Comparison of ENCODE assay signal across 8 mouse cellular contexts in the genomic region with DNA sequence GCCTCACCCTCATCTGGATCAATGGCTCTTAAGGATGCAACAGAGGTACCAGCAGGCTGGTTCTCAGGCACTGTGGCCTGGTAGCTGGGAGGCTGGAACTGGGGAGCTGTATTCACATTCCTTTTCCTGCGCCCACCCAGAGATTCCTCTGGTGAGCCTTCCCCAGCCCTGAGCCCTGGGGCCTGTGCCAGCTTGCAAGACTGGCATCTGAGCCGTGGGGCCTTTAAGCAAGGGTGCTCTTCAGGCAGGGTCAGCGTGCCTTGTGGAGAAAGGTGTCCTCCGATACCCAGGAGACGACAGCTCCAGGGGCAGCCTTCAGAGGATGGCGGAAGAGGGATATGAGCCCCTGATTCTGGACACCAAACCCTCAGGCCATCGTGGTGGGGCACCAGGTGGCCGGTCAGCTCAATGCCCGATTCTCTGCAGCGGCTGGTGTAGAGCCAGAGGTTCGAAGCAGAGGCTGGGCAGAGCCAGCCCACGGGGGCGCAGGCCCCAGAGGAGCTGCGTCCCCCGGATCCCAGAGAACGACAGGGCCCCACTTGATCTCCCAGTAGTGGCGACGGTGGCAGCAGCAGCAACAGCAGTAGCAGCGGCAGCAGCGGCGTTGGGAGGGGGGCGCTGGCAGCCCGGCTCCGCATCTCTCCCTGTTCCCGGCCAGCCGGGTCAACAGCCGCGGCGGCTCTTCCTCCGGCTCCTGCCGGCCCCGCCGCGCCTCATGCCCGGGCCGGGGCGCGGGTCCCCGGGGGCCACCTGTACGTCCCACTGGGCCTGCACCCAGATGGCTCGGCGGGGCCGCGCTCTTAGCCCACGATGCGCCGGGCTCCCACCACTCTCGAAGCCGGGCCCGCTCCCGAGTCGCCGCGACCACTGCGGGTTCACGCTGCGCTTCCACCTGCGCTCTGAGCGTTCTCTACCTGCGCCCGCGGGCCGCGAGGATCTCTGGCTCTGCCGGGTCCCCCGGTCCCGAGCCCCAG. TPM values are rescaled to one million over a fixed set of nuclear protein-coding genes. Genes with fewer than 3 reads are reported as not detected.
DNase-seq lines count a peak whose midpoint lies in the region; ATAC-seq and TF ChIP-seq lines count a peak whose summit lies in the region.

Gene Celsr2 (minus strand): TSS at position 696 of the 974 bp plus-strand sequence.

- 11% methylated on average over 67 of the region's 67 CpGs for WGBS in thymus, adult 2 months

- H3K9me3 ChIP-seq in megakaryocyte, embryonic 14.5 days = peaks cover 36% of the 10 kb centered on the region

- H3K4me1 ChIP-seq in thymus, adult 2 months (replicated peaks; ENCODE audit: control insufficient read depth, insufficient read depth, low read length) = peaks cover 6% of the 10 kb centered on the region
- H3K4me1 ChIP-seq in megakaryocyte, embryonic 14.5 days = peaks cover 44% of the 10 kb centered on the region

- DNase-seq in cerebellum, adult 11 months = peak; percentile 40
- DNase-seq in cerebellum, adult 8-10 months = no peak
- peak; percentile 44 for DNase-seq in thymus, adult 2 months
- no peak for DNase-seq in thymus, adult 18-20 months
- DNase-seq in layer of hippocampus, postnatal 14 days (ENCODE audit: low spot score in 2 of 2) = no peak
- peak; percentile 22 to 48 for DNase-seq in thymus, postnatal 10 days (ENCODE audit: low spot score in 2 of 2)

- no peak within 1 kb of the TSS for H3K27ac ChIP-seq in thymus, adult 2 months (ENCODE audit: control insufficient read depth, insufficient read depth, low read length)

- no peak for TF ChIP-seq POLR2A in thymus, adult 2 months (IDR thresholded peaks at IDR 0.05; ENCODE audit: control insufficient read depth, extremely low read depth, insufficient read depth, low read length, poor library complexity)

- ATAC-seq in granulocyte monocyte progenitor cell, adult 5-6 weeks (replicated peaks; ENCODE audit: poor library complexity, severe bottlenecking) = 0 out of 2 replicates have a peak, but pooled peaks have one; percentile 28

- H3K36me3 ChIP-seq in thymus, adult 2 months (ENCODE audit: control insufficient read depth, insufficient read depth, low read length) = no peaks in the 10 kb centered on the region
- peaks cover 17% of the 10 kb centered on the region for H3K36me3 ChIP-seq in megakaryocyte, embryonic 14.5 days (replicated peaks; ENCODE audit: low read length)

- H3K4me3 ChIP-seq in thymus, adult 2 months (ENCODE audit: control insufficient read depth, insufficient read depth, low read length) = peak within 1 kb of the TSS; percentile 58
- H3K4me3 ChIP-seq in megakaryocyte, embryonic 14.5 days (replicated peaks) = peak within 1 kb of the TSS; percentile 91

- TF ChIP-seq CTCF in thymus, adult 2 months (IDR thresholded peaks at IDR 0.05; ENCODE audit: borderline replicate concordance, control insufficient read depth, extremely low read depth, insufficient read depth, low read length, poor library complexity) = no peak

- no peaks in the 10 kb centered on the region for H3K27me3 ChIP-seq in thymus, adult 2 months (ENCODE audit: control insufficient read depth, insufficient read depth, low read length)
- peaks cover 81% of the 10 kb centered on the region for H3K27me3 ChIP-seq in megakaryocyte, embryonic 14.5 days (replicated peaks)

RNA-seq across cellular contexts. Expression of gene Celsr2, which starts in this region (rescaled TPM):
- polyA plus RNA-seq in thymus, adult 2 months (2012; rRNA removed) = 28.2 and 37.6 TPM in 2 replicates
- total RNA-seq in granulocyte monocyte progenitor cell, adult 5-6 weeks (2014; fragmentation: Nextera tagmentation) = 0.58 and 2.5 TPM in 2 replicates
- 0.04 and 0.15 TPM in 2 replicates for total RNA-seq in granulocyte monocyte progenitor cell, adult 5-6 weeks (2017)
- total RNA-seq in layer of hippocampus, postnatal 14 days (2021) = 100 to 1,000 TPM; 184 to 194 TPM
- 7.8 TPM in 2 replicates for polyA plus RNA-seq in megakaryocyte, embryonic 14.5 days (2012; ENCODE audit: insufficient read depth, low replicate concordance)

Comparison
In these comparisons a context has a peak if more than half of its experiments do, and no peak if none do; other contexts are left out.
1. RNA of gene Celsr2 (total RNA-seq): 184 to 194 TPM in layer of hippocampus, postnatal 14 days; 0.04 to 2.5 TPM in granulocyte monocyte progenitor cell, adult 5-6 weeks; every median in the first group is over 10 times any median in the second.
2. DNase-seq: peak in cerebellum, adult 11 months (single experiment), thymus, adult 2 months (single experiment) and thymus, postnatal 10 days (2 of 2); none in cerebellum, adult 8-10 months (single experiment), thymus, adult 18-20 months (0 of 2) and layer of hippocampus, postnatal 14 days (0 of 2).